Mouse (Mus musculus): ENCODE measurements at regions not wholly inside any gene's neighbourhood (a gene's known extent, or its start where the extent isn't known, plus 50 kb on each side); places are given as distances from the start of the nearest gene placed in this dataset.

GRCm38 (mm10) chr12:80018086-80018485 is 94.7 kb downstream of the Zfp36l1 start:
- DNase-seq (ENCODE audit: low spot score) = no peak

- no peak for DNase-seq (ENCODE audit: low spot score)
These were observed 95.4 kb downstream of the Zfp36l1 start for GRCm38 (mm10) chr12:80017376-80017929.

GRCm38 (mm10) chr12:80015938-80016337 is 96.9 kb downstream of the Zfp36l1 start:
- DNase-seq (ENCODE audit: low spot score) = no peak

GRCm38 (mm10) chr12:80014598-80014983 is 98.2 kb downstream of the Zfp36l1 start:
- no peak for DNase-seq (ENCODE audit: low spot score)

GRCm38 (mm10) chr12:80013904-80014597 is 98.8 kb downstream of the Zfp36l1 start:
- DNase-seq (ENCODE audit: low spot score) = no peak

GRCm38 (mm10) chr12:80013577-80013903 is 99.3 kb downstream of the Zfp36l1 start:
- DNase-seq (ENCODE audit: low spot score) = no peak

DNA sequence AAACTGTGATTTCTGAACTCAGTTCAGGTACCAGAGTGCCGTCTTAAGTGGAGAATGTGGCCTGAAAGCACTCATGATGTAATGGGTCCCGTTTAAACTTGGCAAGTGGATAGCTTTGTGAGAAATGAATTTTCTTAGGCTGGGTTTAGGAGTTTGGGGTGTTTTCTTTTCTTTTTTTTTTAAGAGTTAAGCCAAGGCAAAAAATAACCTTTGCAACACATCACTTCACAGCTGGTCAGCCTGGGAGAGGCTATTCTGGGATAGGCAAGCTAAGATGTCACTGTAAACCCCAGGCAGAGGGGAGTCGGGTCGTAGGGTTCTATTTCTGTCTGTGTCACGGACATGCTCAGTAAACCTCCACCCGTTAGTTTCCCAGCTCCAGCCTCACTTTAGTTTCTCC is 100.9 kb downstream of the Zfp36l1 start:
- peak; percentile 68 for DNase-seq (ENCODE audit: low spot score)

DNA sequence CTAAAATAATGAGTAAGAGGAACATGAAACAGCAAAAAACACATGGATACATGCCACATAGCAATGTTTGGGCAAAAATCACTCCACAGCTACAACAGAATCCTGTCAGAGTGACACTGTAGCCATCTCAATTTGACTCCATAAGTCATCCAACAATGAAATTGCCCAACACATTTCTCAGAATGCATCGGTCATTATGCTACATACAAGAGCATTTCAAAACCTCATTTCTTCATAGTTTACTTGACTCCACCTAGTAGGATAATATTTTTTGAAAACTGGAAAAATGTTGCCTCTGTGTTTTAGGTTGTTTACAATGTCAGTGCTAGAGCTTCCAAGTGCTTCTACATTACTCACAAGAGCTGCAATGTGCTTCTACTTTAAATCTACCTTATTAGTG is 101.9 kb downstream of the Zfp36l1 start:
- DNase-seq (ENCODE audit: low spot score) = no peak

DNA sequence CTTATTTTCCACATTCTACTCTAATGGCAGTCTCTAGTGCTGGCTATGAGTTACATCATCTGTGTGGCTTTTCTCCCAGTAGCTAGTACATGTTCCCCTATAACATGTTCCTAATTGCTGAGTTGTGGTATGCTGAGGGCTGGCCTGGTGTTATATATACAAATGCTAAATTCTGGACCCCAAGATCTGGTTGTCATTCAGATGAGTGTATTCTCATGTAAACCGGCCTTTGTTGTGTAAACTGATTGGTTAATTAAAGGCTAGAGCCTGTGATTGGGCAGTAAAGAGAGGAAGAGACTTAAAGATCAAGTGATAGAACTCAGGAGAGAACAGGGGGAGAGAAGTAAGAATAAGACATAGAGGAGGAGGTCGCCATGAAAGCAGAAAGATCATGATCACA is 102.6 kb downstream of the Zfp36l1 start:
- DNase-seq (ENCODE audit: low spot score) = no peak

GRCm38 (mm10) chr12:80007849-80008248 is 105.0 kb downstream of the Zfp36l1 start:
- no peak for DNase-seq (ENCODE audit: low spot score)

DNA sequence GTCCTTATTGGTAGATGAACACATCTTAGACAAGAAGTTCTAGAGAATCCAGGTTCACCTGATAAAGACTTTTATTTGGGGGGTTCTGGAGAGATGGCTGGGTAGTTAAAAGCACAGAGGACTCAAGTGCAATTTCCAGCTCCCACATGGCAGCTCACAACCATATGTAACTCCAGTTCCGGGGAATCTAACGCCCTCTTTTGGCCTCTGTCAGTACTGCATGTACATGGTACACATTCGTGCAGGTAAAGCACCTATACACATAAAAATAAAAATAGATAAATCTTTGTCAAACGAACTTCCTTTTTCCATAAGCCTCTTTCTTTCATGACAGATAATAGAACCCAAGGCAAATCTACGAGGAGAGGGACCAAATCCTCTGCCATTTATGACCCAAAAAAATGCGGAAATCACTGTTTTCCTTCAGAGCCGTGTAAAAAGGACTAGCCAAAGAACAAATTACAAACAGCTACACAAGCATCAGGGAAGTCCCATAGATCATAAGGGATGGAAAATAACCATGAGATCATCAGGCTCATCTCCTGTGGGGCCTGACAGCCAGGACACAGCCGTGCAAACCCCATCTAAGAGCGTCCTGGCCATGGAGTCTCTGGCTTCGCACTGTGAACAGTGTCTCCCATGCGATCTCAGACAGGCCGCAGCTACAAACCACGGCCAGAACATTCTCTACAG is 107.4 kb downstream of the Zfp36l1 start:
- peak; percentile 51 for DNase-seq (ENCODE audit: low spot score)

DNA sequence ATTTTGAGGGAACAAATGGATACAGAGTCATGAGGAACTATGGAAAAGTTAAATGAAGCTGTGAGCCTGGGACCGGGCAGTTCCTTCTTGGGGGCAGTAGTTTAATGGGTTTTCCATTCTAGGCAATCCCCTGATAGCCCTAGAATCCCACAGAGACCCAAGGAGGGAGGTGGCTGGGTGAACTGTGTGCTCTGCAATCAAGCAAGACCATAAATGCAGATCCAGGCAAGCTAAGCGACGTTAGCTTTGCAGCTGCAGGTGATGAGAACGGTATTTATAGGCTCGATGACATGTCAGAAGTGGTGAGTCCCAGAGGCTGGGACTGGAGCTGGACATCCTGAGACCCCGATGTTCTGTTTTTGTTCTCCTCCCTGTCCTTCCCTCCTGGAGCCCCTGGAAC is 108.2 kb downstream of the Zfp36l1 start:
- DNase-seq (ENCODE audit: low spot score) = no peak

DNA sequence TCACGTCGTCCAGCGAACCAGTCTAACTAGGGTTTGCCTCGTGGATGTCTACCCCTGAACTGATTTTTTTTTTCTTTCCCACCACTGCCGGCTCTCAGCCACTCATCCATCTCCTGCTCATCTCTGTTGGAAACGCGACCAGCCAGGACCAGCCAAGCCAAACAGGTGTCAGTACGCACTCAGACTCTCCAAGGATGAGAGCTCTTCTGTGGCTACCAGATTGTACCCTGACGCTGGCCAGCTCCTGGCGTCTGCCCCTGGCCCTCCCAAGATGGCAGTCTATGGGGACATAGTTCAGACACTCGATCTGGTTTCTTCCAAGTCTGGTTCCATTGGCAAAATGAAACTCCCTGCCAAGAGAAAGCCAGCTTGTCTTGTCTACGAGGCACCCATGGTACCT is 109.3 kb downstream of the Zfp36l1 start:
- DNase-seq (ENCODE audit: low spot score) = peak; percentile 50

GRCm38 (mm10) chr12:80002474-80003125 is 110.2 kb downstream of the Zfp36l1 start:
- no peak for DNase-seq (ENCODE audit: low spot score)

GRCm38 (mm10) chr12:80001794-80002193 is 111.0 kb downstream of the Zfp36l1 start:
- no peak for DNase-seq (ENCODE audit: low spot score)

- no peak for DNase-seq (ENCODE audit: low spot score)
These were observed 112.9 kb downstream of the Zfp36l1 start for GRCm38 (mm10) chr12:79999868-80000370.

DNA sequence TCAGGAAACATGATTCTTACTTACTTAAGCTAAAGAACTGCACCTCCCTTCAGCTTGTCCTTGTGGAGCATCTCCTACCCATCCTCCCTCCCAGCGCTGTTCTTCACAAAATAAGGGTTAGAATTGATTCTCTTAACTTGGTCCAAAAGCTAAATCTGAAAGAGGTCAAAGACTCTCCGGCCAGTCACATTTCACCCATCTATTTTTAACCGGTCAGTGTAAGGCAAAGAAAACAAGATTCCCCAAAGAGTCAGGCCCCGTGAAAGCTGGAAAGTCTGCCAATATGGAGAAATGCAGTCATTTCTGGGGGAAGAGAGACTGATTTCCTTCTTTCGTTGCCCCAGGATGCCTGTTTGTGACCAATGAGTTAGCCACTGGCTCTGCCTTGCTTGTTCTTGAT is 114.0 kb downstream of the Zfp36l1 start:
- DNase-seq (ENCODE audit: low spot score) = no peak

- DNase-seq (ENCODE audit: low spot score) = no peak
These were observed 114.5 kb downstream of the Zfp36l1 start for GRCm38 (mm10) chr12:79998339-79998738.

DNA sequence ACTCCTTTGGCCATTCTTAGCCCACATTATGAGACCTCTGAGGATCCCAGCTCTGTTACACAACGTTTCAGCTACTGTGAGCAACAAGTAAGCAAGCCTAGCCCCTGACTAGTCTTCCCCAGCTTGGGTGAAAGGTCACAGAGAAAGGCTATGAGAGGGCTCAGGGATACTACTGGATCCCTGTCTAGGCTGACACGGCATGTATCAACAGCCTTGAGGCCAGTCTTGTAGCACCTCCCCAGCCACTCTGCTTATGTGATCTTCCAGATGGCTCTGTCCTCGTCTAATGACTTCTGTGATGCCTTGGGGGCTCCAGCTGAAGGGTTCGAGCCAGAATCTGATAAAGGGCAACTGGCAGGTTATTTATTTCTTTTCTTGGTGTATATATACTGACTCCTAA is 115.6 kb downstream of the Zfp36l1 start:
- no peak for DNase-seq (ENCODE audit: low spot score)

DNA sequence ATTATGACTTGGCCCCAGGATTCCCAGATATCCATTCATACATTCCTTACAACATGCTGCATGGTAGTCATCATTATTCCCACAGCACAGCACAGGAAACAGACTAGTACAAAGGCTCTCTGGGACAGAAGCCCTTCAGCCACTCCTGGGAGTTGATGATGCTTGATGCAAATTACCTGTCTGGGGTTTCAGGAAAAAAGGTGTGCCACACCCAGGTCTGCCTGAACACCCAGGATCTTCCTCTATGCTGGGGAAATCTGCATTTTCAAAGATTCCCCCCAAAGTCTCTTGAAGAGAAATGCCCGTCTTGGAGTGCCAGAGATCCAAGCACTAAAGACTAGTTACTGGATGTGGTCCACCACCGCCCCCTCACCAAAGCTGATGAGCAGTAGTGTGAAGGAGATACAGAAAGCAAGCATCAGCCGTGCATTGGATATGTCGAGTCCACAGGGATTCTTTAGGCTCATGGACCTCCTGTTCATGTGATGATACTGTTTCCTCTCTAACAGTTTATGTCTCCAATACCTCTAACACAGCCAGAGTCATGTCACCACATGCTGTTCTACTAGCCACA is 117.2 kb downstream of the Zfp36l1 start:
- no peak for DNase-seq (ENCODE audit: low spot score)

DNA sequence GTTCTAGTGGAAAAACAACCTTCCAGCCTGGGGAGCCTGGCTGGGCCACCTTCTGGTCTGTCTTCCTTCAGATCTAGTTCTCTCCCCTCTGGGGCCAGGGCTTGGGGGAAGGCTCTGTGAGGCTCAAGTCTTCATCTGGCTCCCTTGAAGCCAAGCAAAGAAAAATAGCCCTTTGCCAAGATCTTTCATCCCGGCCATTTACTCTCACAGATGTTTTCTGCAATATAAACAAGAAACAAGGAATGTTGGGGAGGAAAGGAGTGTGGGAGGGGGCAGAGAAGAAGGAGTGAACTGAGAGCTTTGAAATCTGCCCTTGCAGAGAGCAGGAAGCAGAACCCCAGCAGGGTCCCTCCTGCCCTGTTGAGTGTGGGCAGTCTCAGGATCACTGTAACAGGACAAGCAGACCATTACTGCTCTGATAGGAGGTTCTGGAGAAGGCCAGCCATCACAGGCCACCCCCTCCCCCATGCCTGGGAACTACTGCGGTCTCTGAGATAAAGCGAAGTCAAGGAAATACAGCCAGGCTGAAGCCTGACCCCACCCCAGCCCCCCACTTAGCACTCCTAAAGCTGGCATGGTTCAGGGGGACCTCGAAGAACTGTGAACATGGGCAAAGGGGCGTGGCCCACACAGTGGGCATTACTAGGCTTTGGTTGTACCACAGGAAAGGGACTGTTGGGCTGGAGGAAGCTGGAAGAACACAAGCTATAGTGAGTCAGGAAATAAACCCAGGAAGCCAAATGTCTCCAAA is 118.8 kb downstream of the Zfp36l1 start:
- DNase-seq (ENCODE audit: low spot score) = no peak
